Mouse (Mus musculus) ES-CJ7 (cell line): ENCODE data around the gene Cul3.
"Not testable (repeated sequence)": the region's sequence is repeated elsewhere in the genome, so short reads cannot be mapped to it uniquely, and the experiment has no call there.

Experiments
- DNase-seq: peaks from one replicate; pipeline ENCODE4 v3.0.0; 2011; ENCODE audit warnings: low read depth, low spot score

The Cul3 gene

GRCm38 (mm10) chr1:80340436-80341376 is at the start of gene Cul3:
TSS of gene Cul3 (minus strand) at chr1:80340480.
- peak; percentile 100 for DNase-seq

GRCm38 (mm10) chr1:80389518-80389917 is 49.2 kb upstream of the Cul3 start:
- DNase-seq, result no peak

- no peak for DNase-seq
Measured at GRCm38 (mm10) chr1:80383613-80384589, 43.6 kb upstream of the Cul3 start.

GRCm38 (mm10) chr1:80382928-80383327 is 42.6 kb upstream of the Cul3 start:
- no peak for DNase-seq

- DNase-seq, result peak; percentile 23
Measured at GRCm38 (mm10) chr1:80381302-80381701, 41.0 kb upstream of the Cul3 start.

GRCm38 (mm10) chr1:80372010-80372409 is 31.7 kb upstream of the Cul3 start:
- DNase-seq, result no peak

GRCm38 (mm10) chr1:80371189-80371889 is 31.1 kb upstream of the Cul3 start:
- no peak for DNase-seq

GRCm38 (mm10) chr1:80363486-80363885 is 23.2 kb upstream of the Cul3 start:
- no peak for DNase-seq

- DNase-seq, result no peak
Measured at GRCm38 (mm10) chr1:80362946-80363345, 22.7 kb upstream of the Cul3 start.

GRCm38 (mm10) chr1:80362400-80362799 is 22.1 kb upstream of the Cul3 start:
- DNase-seq, result no peak

GRCm38 (mm10) chr1:80361771-80362170 is 21.5 kb upstream of the Cul3 start:
- DNase-seq, result not testable (repeated sequence)

GRCm38 (mm10) chr1:80360038-80360608 is 19.8 kb upstream of the Cul3 start:
- no peak for DNase-seq

- DNase-seq, result peak; percentile 42
Measured at GRCm38 (mm10) chr1:80340061-80340435, 232 bp downstream of the Cul3 start.

GRCm38 (mm10) chr1:80339425-80340021 is 757 bp downstream of the Cul3 start:
- DNase-seq, result peak; percentile 21

GRCm38 (mm10) chr1:80338398-80338797 is 1.9 kb downstream of the Cul3 start:
- DNase-seq, result no peak

GRCm38 (mm10) chr1:80335726-80336368 is 4.4 kb downstream of the Cul3 start:
- DNase-seq, result no peak

- no peak for DNase-seq
Measured at GRCm38 (mm10) chr1:80335118-80335517, 5.2 kb downstream of the Cul3 start.

GRCm38 (mm10) chr1:80330970-80331369 is 9.3 kb downstream of the Cul3 start:
- DNase-seq, result no peak

GRCm38 (mm10) chr1:80325761-80326160 is 14.5 kb downstream of the Cul3 start:
- no peak for DNase-seq

- DNase-seq, result no peak
Measured at GRCm38 (mm10) chr1:80324370-80324769, 15.9 kb downstream of the Cul3 start.
